Mouse (Mus musculus) heart, postnatal 0 days (tissue): Measurements from ENCODE around the gene Thoc3. TPM values are rescaled to one million over a fixed set of nuclear protein-coding genes. Genes with fewer than 3 reads are reported as not detected.

ENCODE experiments used
- ATAC-seq: fragments of 200-750 bp; cut with Nextera tagmentation; 2 replicates; pipeline ENCODE4 v1.8.0; 2017; ENCODE audit warnings: low read depth, moderate number of reproducible peaks, moderate library complexity; ENCODE audit not compliant: insufficient read depth
- DNase-seq: peaks from one replicate; pipeline ENCODE4 v3.0.0-alpha.2; 2016; ENCODE audit warnings: low spot score
- H3K27ac ChIP-seq: fragments of 300-500 bp; sonication (generic); 2 replicates; pipeline ENCODE4 v1.5.1; 2014; ENCODE audit warnings: low read depth, mild to moderate bottlenecking
- H3K27me3 ChIP-seq: fragments of 300-500 bp; sonication (generic); 2 replicates; pipeline ENCODE4 v1.6.1; 2014; ENCODE audit warnings: low read length, mixed read lengths; ENCODE audit not compliant: control insufficient read depth, insufficient read depth
- H3K36me3 ChIP-seq: fragments of 300-500 bp; sonication (generic); replicated peaks from 2 replicates; pipeline ENCODE4 v1.6.1; 2014; ENCODE audit warnings: low read length, mixed read lengths; ENCODE audit not compliant: control insufficient read depth, insufficient read depth
- H3K4me1 ChIP-seq: fragments of 300-500 bp; sonication (generic); 2 replicates; pipeline ENCODE4 v1.6.1; 2014; ENCODE audit warnings: antibody characterized with exemption; ENCODE audit not compliant: control insufficient read depth, insufficient read depth
- H3K4me2 ChIP-seq: fragments of 300-500 bp; sonication (generic); 2 replicates; pipeline ENCODE4 v1.6.1; 2014; ENCODE audit warnings: low read depth, mild to moderate bottlenecking, low read length, moderate library complexity
- H3K4me3 ChIP-seq: fragments of 300-500 bp; sonication (generic); 2 replicates; pipeline ENCODE4 v1.5.1; 2014; ENCODE audit warnings: low read depth, low read length
- H3K9ac ChIP-seq: fragments of 300-500 bp; sonication (generic); replicated peaks from 2 replicates; pipeline ENCODE4 v1.6.1; 2014; ENCODE audit warnings: low read depth, low read length, mixed read lengths
- H3K9me3 ChIP-seq: fragments of 300-500 bp; sonication (generic); replicated peaks from 2 replicates; pipeline ENCODE4 v1.6.1; 2016; ENCODE audit warnings: low read length; ENCODE audit not compliant: control insufficient read depth
- CTCF ChIP-seq: IDR thresholded peaks from 2 replicates; pipeline ENCODE4 v1.5.1; 2016; ENCODE audit warnings: antibody characterized with exemption, control low read depth, low read depth
- EP300 ChIP-seq: IDR thresholded peaks from 2 replicates; pipeline ENCODE4 v1.6.1; 2016; ENCODE audit warnings: antibody characterized with exemption, low read depth
- WGBS: fragments of 180-500 bp; shearing (Covaris S2); extraction: QIAGEN DNeasy Blood & Tissue Kit; methylation state at CpG from one replicate; pipeline ENCODE4 v1.1.7; 2014; 5-methylcytosine and 5-hydroxymethylcytosine counted together
- polyA plus RNA-seq: library from polyadenylated mRNA; unstranded; fragments of >200 nt; fragmentation: Nextera tagmentation; extraction: Ambion mirVana; gene quantifications from 2 replicates; pipeline ENCODE4 v1.2.1, GENCODE M21; 2015
- total RNA-seq: library from RNA; depleted of rRNA; stranded (reverse); fragments of >200 nt; gene quantifications from 2 replicates; pipeline ENCODE4 v1.2.3, GENCODE M21; 2014; ENCODE audit warnings: low replicate concordance

Gene Thoc3
- total and polyA plus RNA-seq, 2 experiments from 2014 or later: 32.9 to 51.5 TPM

DNA sequence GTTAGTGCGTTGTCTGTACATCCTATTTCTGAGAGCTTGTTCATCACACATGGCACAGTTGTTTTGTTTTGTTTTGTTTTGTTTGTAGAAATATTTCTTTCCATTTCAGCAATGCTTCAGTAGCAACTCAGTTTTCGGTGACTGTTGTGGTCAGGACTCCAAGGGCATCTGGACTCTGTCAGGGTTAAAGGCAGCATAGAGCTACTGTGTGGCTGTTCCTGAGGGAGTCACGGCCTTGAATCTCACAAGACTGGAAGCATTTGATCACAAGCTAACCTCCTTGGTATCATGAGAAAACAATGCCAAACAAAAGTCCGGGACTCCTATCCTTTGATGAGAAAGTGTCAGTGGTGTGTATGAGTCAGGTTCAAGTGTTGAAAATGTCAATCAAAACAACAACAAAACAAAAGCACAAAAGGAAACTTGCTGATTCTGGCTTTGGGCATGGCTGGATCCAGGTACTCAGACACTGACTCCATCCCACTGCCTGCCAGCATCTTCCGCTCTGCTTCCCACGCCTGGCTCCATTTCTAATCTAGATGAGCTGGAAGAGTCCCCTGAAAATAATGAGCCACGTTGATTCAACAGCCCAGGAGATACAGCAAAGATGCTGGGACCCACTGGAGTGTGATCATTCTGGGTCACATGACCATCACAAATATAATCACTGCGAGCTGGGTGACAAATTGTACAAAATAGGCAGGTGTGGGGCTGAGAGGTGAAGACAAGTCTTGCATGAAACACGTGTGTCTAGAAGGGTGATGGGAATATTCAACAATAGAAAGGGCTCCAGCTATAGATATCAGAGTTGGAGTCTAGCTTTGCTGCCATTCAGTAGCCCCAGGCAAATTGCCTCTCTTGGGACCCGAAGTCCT is 41.6 kb downstream of the Thoc3 start:
- Histone ChIP-seq H3K36me3 (no peaks in the 10 kb centered on the region), H3K27me3 (no peaks in the 10 kb centered on the region), H3K9ac (no peak overlapping the region), H3K4me2 (no peak overlapping the region), H3K9me3 (no peaks in the 10 kb centered on the region), H3K4me1 (no peaks in the 10 kb centered on the region), H3K27ac (no peak overlapping the region), H3K4me3 (no peak overlapping the region)
- WGBS: 61% methylated on average over 10 of the region's 10 CpGs
- ATAC-seq: no peak
- TF ChIP-seq EP300 (no peak), CTCF (no peak)
- no peak for DNase-seq

DNA sequence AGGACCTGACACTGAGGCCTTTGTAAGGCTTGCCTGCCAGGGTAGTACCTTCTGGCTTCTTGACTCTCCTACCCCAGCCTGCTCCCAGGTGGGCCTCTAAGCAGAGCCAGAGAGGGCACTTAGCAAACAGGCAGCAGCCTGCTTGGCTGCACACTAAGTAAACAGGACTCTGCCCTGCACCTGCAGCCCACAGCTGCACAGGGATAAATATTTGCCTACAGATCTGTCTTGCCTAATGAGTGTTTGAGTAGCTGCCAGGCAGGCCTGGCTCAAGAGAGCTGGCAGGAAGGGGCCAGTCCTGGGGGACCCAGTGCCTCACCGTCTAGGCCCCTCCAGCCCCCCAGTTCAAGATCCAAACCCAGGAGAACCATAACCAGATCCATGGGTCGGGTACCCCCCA is 43.4 kb downstream of the Thoc3 start:
- no peak; the same call in 1 of the 2 replicates for ATAC-seq
- TF ChIP-seq CTCF: no peak
- no peak for TF ChIP-seq EP300

DNA sequence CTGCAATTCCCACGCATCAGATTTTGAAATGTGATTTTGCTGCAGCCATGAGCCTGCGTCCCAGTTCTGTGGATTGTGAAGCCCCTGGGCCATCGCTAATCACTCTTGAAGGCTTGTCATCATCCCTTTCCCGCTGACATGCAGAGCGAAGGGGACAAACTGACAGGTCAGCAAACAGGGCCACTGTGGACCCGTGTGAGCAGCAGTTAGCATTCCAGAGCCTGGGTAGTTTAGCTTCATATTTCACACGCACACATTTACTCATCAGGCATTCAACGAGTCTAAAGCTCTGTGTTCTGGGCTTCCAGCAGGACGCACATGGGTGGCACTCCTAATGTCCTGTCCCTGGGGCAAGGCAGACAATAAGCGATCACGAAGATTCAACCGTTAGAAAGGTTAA is 48.4 kb downstream of the Thoc3 start:
- no peak for ATAC-seq

More for the DNA sequence above, 43.4 kb downstream of the Thoc3 start:
- 46% methylated on average over 2 of the region's 2 CpGs for WGBS
- no peaks in the 10 kb centered on the region for H3K9me3 ChIP-seq
- DNase-seq: no peak
- H3K4me2 ChIP-seq: no peak overlapping the region
- no peak overlapping the region for H3K27ac ChIP-seq
- no peaks in the 10 kb centered on the region for H3K27me3 ChIP-seq
- no peaks in the 10 kb centered on the region for H3K4me1 ChIP-seq
- no peak overlapping the region for H3K4me3 ChIP-seq
- no peak overlapping the region for H3K9ac ChIP-seq
- no peaks in the 10 kb centered on the region for H3K36me3 ChIP-seq

DNA sequence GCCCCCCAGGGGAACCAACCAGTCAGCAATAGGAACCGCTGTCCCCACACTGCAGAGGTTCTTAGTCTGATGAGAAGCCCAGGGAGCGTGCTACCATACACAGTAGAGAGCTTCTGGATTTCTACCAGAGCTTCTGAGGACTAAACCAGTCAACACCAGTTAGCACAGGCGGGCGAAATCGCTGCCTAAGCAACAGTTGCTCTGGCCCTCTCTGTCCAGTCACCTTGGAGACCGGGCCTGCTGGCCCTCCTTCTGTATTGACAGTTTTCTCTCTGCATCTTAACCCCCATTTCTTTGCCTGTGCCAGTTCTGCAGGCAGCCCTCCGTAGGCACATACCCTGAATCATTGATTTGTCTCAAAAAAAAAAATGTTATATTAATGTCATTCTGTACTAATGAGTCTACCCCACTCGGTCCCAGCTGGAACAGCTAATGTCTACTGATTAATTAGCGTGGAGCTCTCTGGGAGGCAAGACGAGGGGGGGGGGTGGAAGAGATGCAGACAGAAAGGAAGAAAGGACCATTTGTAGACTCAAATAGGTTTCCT is 49.8 kb downstream of the Thoc3 start:
- 85% methylated on average over 10 of the region's 10 CpGs for WGBS
- no peak overlapping the region for H3K4me3 ChIP-seq

More for the DNA sequence above, 48.4 kb downstream of the Thoc3 start:
- Histone ChIP-seq H3K9me3 (no peaks in the 10 kb centered on the region), H3K27me3 (no peaks in the 10 kb centered on the region), H3K36me3 (no peaks in the 10 kb centered on the region), H3K27ac (no peak overlapping the region), H3K9ac (no peak overlapping the region), H3K4me1 (no peaks in the 10 kb centered on the region), H3K4me2 (no peak overlapping the region), H3K4me3 (no peak overlapping the region)
- DNase-seq: no peak
- WGBS: 71% methylated on average over 12 of the region's 12 CpGs
- no peak for TF ChIP-seq CTCF
- no peak for TF ChIP-seq EP300

DNA sequence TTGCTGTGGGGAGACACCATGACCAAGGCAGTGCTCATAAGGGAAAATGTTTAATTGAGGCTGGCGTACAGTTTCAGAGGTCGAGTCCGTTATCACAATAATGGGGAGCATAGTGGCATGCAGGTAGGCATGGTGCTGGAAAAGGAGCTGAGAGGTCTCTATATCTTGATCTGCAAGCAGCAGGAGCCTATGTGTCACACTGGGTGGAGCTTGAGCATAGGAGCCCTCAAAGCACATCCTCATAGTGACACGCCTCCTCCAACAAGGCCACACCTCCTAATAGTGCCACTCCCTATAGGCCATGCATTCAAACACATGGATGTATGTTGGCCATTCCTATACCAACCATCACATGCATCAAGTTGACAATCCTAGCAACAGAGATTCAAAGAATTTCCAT is 53.6 kb downstream of the Thoc3 start:
- H3K9me3 ChIP-seq: no peaks in the 10 kb centered on the region
- H3K4me3 ChIP-seq: no peak overlapping the region
- WGBS: 87% methylated on average over 4 of the region's 4 CpGs
- no peak for DNase-seq
- no peak for ATAC-seq
- no peak overlapping the region for H3K4me2 ChIP-seq
- no peaks in the 10 kb centered on the region for H3K27me3 ChIP-seq
- 0 out of 2 replicates have a peak, but pooled peaks cover 6% of the 10 kb centered on the region for H3K4me1 ChIP-seq
- no peak overlapping the region for H3K9ac ChIP-seq
- TF ChIP-seq EP300: no peak
- TF ChIP-seq CTCF: no peak
- no peak overlapping the region for H3K27ac ChIP-seq
- no peaks in the 10 kb centered on the region for H3K36me3 ChIP-seq

More for the DNA sequence above, 49.8 kb downstream of the Thoc3 start:
- H3K27ac ChIP-seq: no peak overlapping the region
- DNase-seq: no peak
- H3K4me1 ChIP-seq: no peaks in the 10 kb centered on the region
- no peak overlapping the region for H3K4me2 ChIP-seq
- H3K27me3 ChIP-seq: no peaks in the 10 kb centered on the region
- no peaks in the 10 kb centered on the region for H3K36me3 ChIP-seq
- TF ChIP-seq CTCF (no peak), EP300 (no peak)
- ATAC-seq: no peak
- no peaks in the 10 kb centered on the region for H3K9me3 ChIP-seq
- H3K9ac ChIP-seq: no peak overlapping the region
